Mouse (Mus musculus) liver, postnatal 0 days (tissue): ENCODE data around the gene Mef2a. TPM values are rescaled to one million over a fixed set of nuclear protein-coding genes. Genes with fewer than 3 reads are reported as not detected.

Experiments used
- ATAC-seq: fragments of 200-750 bp; cut with Nextera tagmentation; 2 replicates; pipeline ENCODE4 v1.8.0; 2017; ENCODE audit warnings: mild to moderate bottlenecking, moderate library complexity
- DNase-seq: peaks from one replicate; pipeline ENCODE4 v3.0.0-alpha.2; 2016
- H3K27ac ChIP-seq: fragments of 300-500 bp; sonication (generic); 2 replicates; pipeline ENCODE4 v1.5.1; 2014; ENCODE audit warnings: antibody characterized with exemption, moderate library complexity, mild to moderate bottlenecking, low read depth
- H3K27me3 ChIP-seq: fragments of 300-500 bp; sonication (generic); 2 replicates; pipeline ENCODE4 v1.6.1; 2014; ENCODE audit warnings: low read length, control low read depth, mixed read lengths; ENCODE audit not compliant: insufficient read depth
- H3K36me3 ChIP-seq: fragments of 300-500 bp; sonication (generic); replicated peaks from 2 replicates; pipeline ENCODE4 v1.6.1; 2014; ENCODE audit warnings: mild to moderate bottlenecking, control low read depth, low read length, moderate library complexity, mixed read lengths; ENCODE audit not compliant: insufficient read depth
- H3K4me1 ChIP-seq: fragments of 300-500 bp; sonication (generic); 2 replicates; pipeline ENCODE4 v1.6.1; 2014; ENCODE audit warnings: antibody characterized with exemption, mild to moderate bottlenecking, control low read depth; ENCODE audit not compliant: insufficient read depth
- H3K4me2 ChIP-seq: fragments of 300-500 bp; sonication (generic); 2 replicates; pipeline ENCODE4 v1.6.1; 2014; ENCODE audit warnings: low read depth, mild to moderate bottlenecking, low read length, moderate library complexity, mixed read lengths
- H3K4me3 ChIP-seq: fragments of 300-500 bp; sonication (generic); 2 replicates; pipeline ENCODE4 v1.5.1; 2014; ENCODE audit warnings: low read depth, low read length
- H3K9ac ChIP-seq: fragments of 300-500 bp; sonication (generic); replicated peaks from 2 replicates; pipeline ENCODE4 v1.6.1; 2014; ENCODE audit warnings: mild to moderate bottlenecking, moderate library complexity
- H3K9me3 ChIP-seq: fragments of 300-500 bp; sonication (generic); 2 replicates; pipeline ENCODE4 v1.6.1; 2016; ENCODE audit warnings: mild to moderate bottlenecking, control low read depth, low read length, mixed read lengths
- CTCF ChIP-seq: sonication (generic); IDR thresholded peaks from 2 replicates; pipeline ENCODE4 v1.5.1; 2016; ENCODE audit warnings: antibody characterized with exemption, low read depth
- EP300 ChIP-seq: IDR thresholded peaks from 2 replicates; pipeline ENCODE4 v1.6.1; 2016; ENCODE audit warnings: antibody characterized with exemption, low read depth, mild to moderate bottlenecking
- WGBS: fragments of 180-500 bp; shearing (Covaris S2); extraction: QIAGEN DNeasy Blood & Tissue Kit; methylation state at CpG from one replicate; pipeline ENCODE4 v1.1.7; 2014; ENCODE audit not compliant: insufficient replicate concordance; 5-methylcytosine and 5-hydroxymethylcytosine counted together
- polyA plus RNA-seq: library from polyadenylated mRNA; unstranded; fragments of >200 nt; fragmentation: Nextera tagmentation; extraction: Ambion mirVana; gene quantifications from 2 replicates; pipeline ENCODE4 v1.2.1, GENCODE M21; 2015

The Mef2a gene
- polyA plus RNA-seq, 1 experiment from 2014 or later: 10.7 TPM

GRCm38 (mm10) chr7:67412686-67413085 is 40.0 kb upstream of the Mef2a start:
- DNase-seq (no peak), ATAC-seq (no peak)
- H3K27me3 ChIP-seq: no peaks in the 10 kb centered on the region
- no peak for TF ChIP-seq EP300
- TF ChIP-seq CTCF: no peak
- H3K27ac ChIP-seq: no peak overlapping the region
- no peak overlapping the region for H3K4me3 ChIP-seq
- H3K9me3 ChIP-seq: no peaks in the 10 kb centered on the region
- H3K4me2 ChIP-seq: no peak overlapping the region
- no peaks in the 10 kb centered on the region for H3K36me3 ChIP-seq
- WGBS: 72% methylated on average over 10 of the region's 10 CpGs
- no peak overlapping the region for H3K9ac ChIP-seq
- H3K4me1 ChIP-seq: no peaks in the 10 kb centered on the region

- Histone ChIP-seq H3K9ac (no peak overlapping the region), H3K27ac (no peak overlapping the region), H3K9me3 (no peaks in the 10 kb centered on the region), H3K27me3 (no peaks in the 10 kb centered on the region), H3K4me3 (no peak overlapping the region), H3K36me3 (no peaks in the 10 kb centered on the region), H3K4me1 (no peaks in the 10 kb centered on the region), H3K4me2 (no peak overlapping the region)
- WGBS: 56% methylated on average over 2 of the region's 2 CpGs
- TF ChIP-seq CTCF: no peak
- no peak for DNase-seq
- ATAC-seq: no peak
These were observed 34.4 kb upstream of the Mef2a start for GRCm38 (mm10) chr7:67407019-67407418.

GRCm38 (mm10) chr7:67404176-67404575 is 31.5 kb upstream of the Mef2a start:
- ATAC-seq (no peak), DNase-seq (no peak)
- WGBS: 81% methylated on average over 2 of the region's 2 CpGs
- Histone ChIP-seq H3K27me3 (no peaks in the 10 kb centered on the region), H3K4me2 (no peak overlapping the region), H3K27ac (no peak overlapping the region), H3K9me3 (no peaks in the 10 kb centered on the region), H3K4me3 (no peak overlapping the region), H3K4me1 (no peaks in the 10 kb centered on the region), H3K9ac (no peak overlapping the region), H3K36me3 (no peaks in the 10 kb centered on the region)
- TF ChIP-seq EP300 (no peak), CTCF (no peak)

GRCm38 (mm10) chr7:67402353-67402752 is 29.7 kb upstream of the Mef2a start:
- H3K9ac ChIP-seq: no peak overlapping the region
- TF ChIP-seq EP300 (no peak), CTCF (no peak)
- no peaks in the 10 kb centered on the region for H3K9me3 ChIP-seq
- WGBS: 73% methylated on average over 7 of the region's 7 CpGs
- no peak overlapping the region for H3K4me2 ChIP-seq
- no peak overlapping the region for H3K4me3 ChIP-seq
- no peak for ATAC-seq
- no peaks in the 10 kb centered on the region for H3K27me3 ChIP-seq
- H3K36me3 ChIP-seq: no peaks in the 10 kb centered on the region
- no peaks in the 10 kb centered on the region for H3K4me1 ChIP-seq
- no peak for DNase-seq
- no peak overlapping the region for H3K27ac ChIP-seq

DNA sequence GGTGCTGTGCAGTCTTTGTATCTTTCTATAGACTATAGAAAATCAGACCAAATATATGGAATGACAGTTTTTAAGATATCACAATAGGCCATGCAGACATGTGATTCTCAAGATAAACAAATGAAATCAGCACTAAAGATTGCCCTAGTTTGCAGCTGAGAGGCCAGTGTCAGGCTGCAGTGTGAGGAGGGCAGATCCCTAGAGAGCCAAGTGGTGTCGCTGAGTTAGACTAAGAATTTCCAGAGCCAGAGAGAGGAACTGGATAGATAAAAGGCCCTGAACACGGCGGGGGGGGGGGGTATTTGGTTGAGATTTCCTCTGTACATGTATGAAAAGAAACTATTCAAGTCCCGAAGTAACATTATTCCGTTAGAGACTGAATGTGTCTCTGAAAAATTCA is 28.7 kb upstream of the Mef2a start:
- H3K9ac ChIP-seq: no peak overlapping the region
- no peak for DNase-seq
- no peak for ATAC-seq
- H3K4me1 ChIP-seq: no peaks in the 10 kb centered on the region
- WGBS: 59% methylated on average over 5 of the region's 5 CpGs
- no peak overlapping the region for H3K4me3 ChIP-seq
- H3K36me3 ChIP-seq: no peaks in the 10 kb centered on the region
- no peak overlapping the region for H3K27ac ChIP-seq
- no peak for TF ChIP-seq CTCF
- TF ChIP-seq EP300: no peak
- H3K27me3 ChIP-seq: no peaks in the 10 kb centered on the region
- H3K4me2 ChIP-seq: no peak overlapping the region
- H3K9me3 ChIP-seq: no peaks in the 10 kb centered on the region

DNA sequence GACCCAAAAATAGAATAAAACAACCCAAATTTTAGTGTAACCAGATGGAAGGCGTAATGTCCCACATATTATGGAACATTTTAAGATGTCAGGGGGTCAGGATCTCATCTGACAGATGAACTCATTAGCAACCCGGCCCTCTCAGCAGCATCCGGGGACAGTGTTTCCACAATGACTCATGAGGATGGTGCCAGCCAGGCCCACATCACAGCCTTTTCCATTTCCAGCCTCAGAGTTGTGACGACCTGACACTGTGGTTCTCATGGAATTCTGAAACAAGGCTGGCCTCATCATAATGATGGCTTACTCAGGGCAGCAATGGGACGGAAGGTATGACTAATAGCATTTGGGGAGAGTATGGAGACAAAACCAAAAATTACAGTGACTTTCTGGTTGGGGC is 18.1 kb upstream of the Mef2a start:
- H3K9me3 ChIP-seq: no peaks in the 10 kb centered on the region
- DNase-seq (no peak), ATAC-seq (no peak)
- no peak overlapping the region for H3K27ac ChIP-seq
- no peak overlapping the region for H3K9ac ChIP-seq
- no peak overlapping the region for H3K4me3 ChIP-seq
- no peaks in the 10 kb centered on the region for H3K36me3 ChIP-seq
- no peak overlapping the region for H3K4me2 ChIP-seq
- H3K27me3 ChIP-seq: no peaks in the 10 kb centered on the region
- no peaks in the 10 kb centered on the region for H3K4me1 ChIP-seq
- 75% methylated on average over 5 of the region's 5 CpGs for WGBS
- TF ChIP-seq EP300 (no peak), CTCF (no peak)

DNA sequence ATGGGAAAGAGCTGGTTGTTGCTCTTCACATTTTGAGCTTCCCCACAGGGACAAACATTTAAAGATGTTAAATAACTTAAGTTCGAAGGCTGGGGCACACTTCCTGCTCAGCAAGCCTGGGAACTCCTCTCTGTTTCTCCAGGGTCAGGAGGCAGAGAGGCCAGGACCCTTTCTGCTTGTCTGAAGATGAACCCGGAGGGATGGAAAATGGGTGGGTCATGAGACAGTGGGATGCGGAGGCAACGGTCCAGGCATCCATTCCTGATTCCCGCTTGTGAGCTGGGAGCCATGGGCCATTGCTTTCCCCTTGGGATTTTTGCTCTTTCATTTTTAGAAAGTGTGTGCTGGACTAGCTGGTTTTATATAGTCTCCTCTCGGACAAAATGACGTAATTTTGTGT is 17.4 kb upstream of the Mef2a start:
- H3K36me3 ChIP-seq: no peaks in the 10 kb centered on the region
- DNase-seq (no peak), ATAC-seq (no peak)
- H3K4me1 ChIP-seq: no peaks in the 10 kb centered on the region
- no peak overlapping the region for H3K27ac ChIP-seq
- no peaks in the 10 kb centered on the region for H3K27me3 ChIP-seq
- no peak overlapping the region for H3K9ac ChIP-seq
- H3K4me2 ChIP-seq: no peak overlapping the region
- H3K9me3 ChIP-seq: no peaks in the 10 kb centered on the region
- TF ChIP-seq EP300 (no peak), CTCF (no peak)
- no peak overlapping the region for H3K4me3 ChIP-seq
- 76% methylated on average over 7 of the region's 7 CpGs for WGBS
